Mouse (Mus musculus) liver, embryonic 11.5 days (tissue): ENCODE measurements around the gene Ankrd40. TPM values are rescaled to one million over a fixed set of nuclear protein-coding genes. Genes with fewer than 3 reads are reported as not detected.

Experiments
- ATAC-seq: fragments of 200-750 bp; cut with Nextera tagmentation; replicated peaks from 2 replicates; pipeline ENCODE4 v1.8.0; 2017; ENCODE audit warnings: moderate number of reproducible peaks, mild to moderate bottlenecking, moderate TSS enrichment, moderate library complexity; ENCODE audit not compliant: low FRiP score
- DNase-seq: peaks from one replicate; pipeline ENCODE4 v3.0.0-alpha.2; 2017; ENCODE audit warnings: low spot score
- H3K27ac ChIP-seq: fragments of 300-500 bp; sonication (generic); 2 replicates; pipeline ENCODE4 v1.5.1; 2014; ENCODE audit warnings: mild to moderate bottlenecking, low read depth, low read length, control low read depth
- H3K27me3 ChIP-seq: fragments of 300-500 bp; sonication (generic); replicated peaks from 2 replicates; pipeline ENCODE4 v1.6.1; 2014; ENCODE audit warnings: low read length, mixed read lengths; ENCODE audit not compliant: control insufficient read depth, insufficient read depth
- H3K36me3 ChIP-seq: fragments of 300-500 bp; sonication (generic); 2 replicates; pipeline ENCODE4 v1.6.1; 2014; ENCODE audit warnings: mild to moderate bottlenecking, low read length, moderate library complexity, mixed read lengths; ENCODE audit not compliant: control insufficient read depth, insufficient read depth
- H3K4me1 ChIP-seq: fragments of 300-500 bp; sonication (generic); replicated peaks from 2 replicates; pipeline ENCODE4 v1.6.1; 2014; ENCODE audit warnings: low read length, mixed read lengths; ENCODE audit not compliant: control insufficient read depth, insufficient read depth
- H3K4me2 ChIP-seq: fragments of 300-500 bp; sonication (generic); 2 replicates; pipeline ENCODE4 v1.6.1; 2014; ENCODE audit warnings: mild to moderate bottlenecking, control low read depth, moderate library complexity
- H3K4me3 ChIP-seq: fragments of 300-500 bp; sonication (generic); 2 replicates; pipeline ENCODE4 v1.5.1; 2014; ENCODE audit warnings: low read depth, low read length, control low read depth
- H3K9ac ChIP-seq: fragments of 300-500 bp; sonication (generic); 2 replicates; pipeline ENCODE4 v1.6.1; 2014; ENCODE audit warnings: low read depth, low read length, control low read depth
- H3K9me3 ChIP-seq: fragments of 300-500 bp; sonication (generic); 2 replicates; pipeline ENCODE4 v1.6.1; 2016; ENCODE audit warnings: low read length, inconsistent platforms, mixed read lengths; ENCODE audit not compliant: control insufficient read depth
- whole genome bisulfite sequencing: fragments of 180-500 bp; shearing (Covaris S2); extraction: QIAGEN DNeasy Blood & Tissue Kit; methylation state at CpG from one replicate; pipeline ENCODE4 v1.1.7; 2014; 5-methylcytosine and 5-hydroxymethylcytosine counted together
- polyA plus RNA-seq: library from polyadenylated mRNA; unstranded; fragments of >200 nt; fragmentation: Nextera tagmentation; extraction: Ambion mirVana; gene quantifications from 2 replicates; pipeline ENCODE4 v1.2.1, GENCODE M21; 2014

The Ankrd40 gene
- polyA plus RNA-seq, 1 experiment from 2014 or later = 12.7 TPM

- H3K27ac ChIP-seq = peak overlapping the region; percentile 96
- H3K4me3 ChIP-seq = peak overlapping the region; percentile 99
- H3K27me3 ChIP-seq = no peaks in the 10 kb centered on the region
- peak overlapping the region; percentile 100 for H3K9ac ChIP-seq
- peaks cover 33% of the 10 kb centered on the region for H3K4me1 ChIP-seq
- peak; percentile 65 for DNase-seq
- H3K4me2 ChIP-seq = peak overlapping the region; percentile 78
- H3K36me3 ChIP-seq = peaks cover 4% of the 10 kb centered on the region; the same call in 1 of the 2 replicates
- peak; percentile 62 for ATAC-seq
- no peaks in the 10 kb centered on the region for H3K9me3 ChIP-seq
- under 1% methylated on average over 67 of the region's 67 CpGs for WGBS
These were observed 6.6 kb upstream of the Ankrd40 start for GRCm38 (mm10) chr11:94320969-94321930.

GRCm38 (mm10) chr11:94321931-94322400 is 5.8 kb upstream of the Ankrd40 start, which contains the start of gene Luc7l3:
Gene Luc7l3 (minus strand): TSS chr11:94321988.
- peak within 1 kb of the TSS; percentile 96 for H3K27ac ChIP-seq
- H3K36me3 ChIP-seq = peaks cover 4% of the 10 kb centered on the region; the same call in 1 of the 2 replicates
- no peaks in the 10 kb centered on the region for H3K9me3 ChIP-seq
- H3K4me1 ChIP-seq = peaks cover 28% of the 10 kb centered on the region
- ATAC-seq (peak; percentile 93), DNase-seq (peak; percentile 94)
- WGBS = under 1% methylated on average over 33 of the region's 36 CpGs
- H3K9ac ChIP-seq = peak within 1 kb of the TSS; percentile 100
- H3K4me2 ChIP-seq = peak within 1 kb of the TSS; percentile 78
- no peaks in the 10 kb centered on the region for H3K27me3 ChIP-seq
- H3K4me3 ChIP-seq = peak within 1 kb of the TSS; percentile 99

- no peaks in the 10 kb centered on the region for H3K9me3 ChIP-seq
- 35% methylated on average over 5 of the region's 5 CpGs for WGBS
- H3K9ac ChIP-seq = peak overlapping the region; percentile 100
- ATAC-seq (no peak), DNase-seq (no peak)
- peak overlapping the region; percentile 78 for H3K4me2 ChIP-seq
- H3K4me3 ChIP-seq = peak overlapping the region; percentile 99
- H3K27ac ChIP-seq = peak overlapping the region; percentile 96
- H3K36me3 ChIP-seq = peaks cover 4% of the 10 kb centered on the region; the same call in 1 of the 2 replicates
- H3K27me3 ChIP-seq = no peaks in the 10 kb centered on the region
- H3K4me1 ChIP-seq = peaks cover 23% of the 10 kb centered on the region
These were observed 5.2 kb upstream of the Ankrd40 start for GRCm38 (mm10) chr11:94322636-94323035.

GRCm38 (mm10) chr11:94323271-94323925 is 4.4 kb upstream of the Ankrd40 start:
- H3K27me3 ChIP-seq = no peaks in the 10 kb centered on the region
- no peak overlapping the region; the same call in 1 of the 2 replicates for H3K27ac ChIP-seq
- no peak overlapping the region for H3K4me2 ChIP-seq
- H3K4me1 ChIP-seq = peaks cover 17% of the 10 kb centered on the region
- peak overlapping the region; percentile 100; the same call in 1 of the 2 replicates for H3K9ac ChIP-seq
- no peak for ATAC-seq
- no peak for DNase-seq
- H3K9me3 ChIP-seq = no peaks in the 10 kb centered on the region
- H3K4me3 ChIP-seq = no peak overlapping the region
- 91% methylated on average over 5 of the region's 5 CpGs for WGBS
- peaks cover 4% of the 10 kb centered on the region; the same call in 1 of the 2 replicates for H3K36me3 ChIP-seq

- no peak overlapping the region for H3K4me2 ChIP-seq
- no peak overlapping the region for H3K4me3 ChIP-seq
- no peaks in the 10 kb centered on the region for H3K27me3 ChIP-seq
- no peak overlapping the region for H3K9ac ChIP-seq
- no peak overlapping the region for H3K27ac ChIP-seq
- H3K4me1 ChIP-seq = peaks cover 13% of the 10 kb centered on the region
- H3K36me3 ChIP-seq = peaks cover 1% of the 10 kb centered on the region; the same call in 1 of the 2 replicates
- H3K9me3 ChIP-seq = no peaks in the 10 kb centered on the region
- WGBS = 82% methylated on average over 5 of the region's 5 CpGs
- ATAC-seq = no peak
- no peak for DNase-seq
These were observed 3.2 kb upstream of the Ankrd40 start for GRCm38 (mm10) chr11:94324618-94325017.

- DNase-seq (no peak), ATAC-seq (no peak)
- Histone ChIP-seq H3K27ac (no peak overlapping the region), H3K27me3 (no peaks in the 10 kb centered on the region), H3K9ac (no peak overlapping the region), H3K36me3 (no peaks in the 10 kb centered on the region), H3K4me2 (peak overlapping the region; percentile 78), H3K9me3 (no peaks in the 10 kb centered on the region), H3K4me3 (peak overlapping the region; percentile 84), H3K4me1 (peaks cover 8% of the 10 kb centered on the region)
- 14% methylated on average over 10 of the region's 10 CpGs for WGBS
These were observed 815 bp upstream of the Ankrd40 start for GRCm38 (mm10) chr11:94326961-94327411.

GRCm38 (mm10) chr11:94328644-94329025 is 834 bp downstream of the Ankrd40 start:
- Histone ChIP-seq H3K27me3 (no peaks in the 10 kb centered on the region), H3K4me3 (peak overlapping the region; percentile 84), H3K4me2 (peak overlapping the region; percentile 78), H3K9me3 (no peaks in the 10 kb centered on the region), H3K36me3 (no peaks in the 10 kb centered on the region), H3K9ac (peak overlapping the region; percentile 92), H3K27ac (peak overlapping the region; percentile 95), H3K4me1 (peaks cover 7% of the 10 kb centered on the region)
- no peak for DNase-seq
- no peak for ATAC-seq
- 5% methylated on average over 10 of the region's 10 CpGs for WGBS

- Histone ChIP-seq H3K4me1 (peaks cover 9% of the 10 kb centered on the region), H3K27me3 (no peaks in the 10 kb centered on the region), H3K9me3 (no peaks in the 10 kb centered on the region), H3K9ac (no peak overlapping the region), H3K4me3 (no peak overlapping the region), H3K4me2 (peak overlapping the region; percentile 78; the same call in 1 of the 2 replicates), H3K27ac (no peak overlapping the region), H3K36me3 (no peaks in the 10 kb centered on the region; the same call in 1 of the 2 replicates)
- DNase-seq = no peak
- ATAC-seq = no peak
- WGBS = 60% methylated on average over 4 of the region's 4 CpGs
These were observed 1.6 kb downstream of the Ankrd40 start for GRCm38 (mm10) chr11:94329270-94329891.
